Mouse (Mus musculus) 3134 (cell line): ENCODE measurements around the gene Iqgap3.

Experiments used
- DNase-seq: peaks from one replicate; pipeline ENCODE4 v3.0.0-alpha.2; 2011; ENCODE audit warnings: low spot score; ENCODE audit not compliant: insufficient read length; ENCODE audit errors: extremely low read depth

Gene Iqgap3

DNA sequence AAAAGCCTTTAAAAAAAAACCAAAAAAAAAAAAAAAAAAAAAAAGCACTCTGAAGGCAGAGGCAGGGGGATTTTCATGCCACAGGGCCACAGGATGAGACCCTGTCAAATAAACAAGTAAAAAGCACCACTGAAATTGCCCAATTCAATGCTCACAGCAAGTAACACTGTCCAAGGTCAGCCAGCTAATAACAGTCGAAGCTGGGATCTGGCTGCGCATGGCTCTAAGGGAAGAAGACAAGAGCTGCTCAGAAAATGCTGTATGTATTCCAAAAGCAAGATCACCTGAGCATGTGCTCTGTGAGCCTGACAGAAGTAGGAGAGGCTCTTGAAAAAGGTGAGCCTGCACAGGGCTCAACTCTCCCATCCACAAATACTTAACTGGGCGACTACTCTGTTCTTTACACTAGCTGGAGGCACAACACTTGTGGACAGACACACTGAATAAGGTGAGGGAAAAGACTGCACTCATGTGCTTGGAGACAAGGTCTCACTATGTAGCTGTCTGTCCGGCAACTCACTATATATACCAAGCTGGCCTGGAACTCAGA, 55.2 kb downstream of the Iqgap3 start:
- DNase-seq, result no peak

- no peak for DNase-seq
Measured at GRCm38 (mm10) chr3:88137821-88138220, 56.0 kb downstream of the Iqgap3 start.

DNA sequence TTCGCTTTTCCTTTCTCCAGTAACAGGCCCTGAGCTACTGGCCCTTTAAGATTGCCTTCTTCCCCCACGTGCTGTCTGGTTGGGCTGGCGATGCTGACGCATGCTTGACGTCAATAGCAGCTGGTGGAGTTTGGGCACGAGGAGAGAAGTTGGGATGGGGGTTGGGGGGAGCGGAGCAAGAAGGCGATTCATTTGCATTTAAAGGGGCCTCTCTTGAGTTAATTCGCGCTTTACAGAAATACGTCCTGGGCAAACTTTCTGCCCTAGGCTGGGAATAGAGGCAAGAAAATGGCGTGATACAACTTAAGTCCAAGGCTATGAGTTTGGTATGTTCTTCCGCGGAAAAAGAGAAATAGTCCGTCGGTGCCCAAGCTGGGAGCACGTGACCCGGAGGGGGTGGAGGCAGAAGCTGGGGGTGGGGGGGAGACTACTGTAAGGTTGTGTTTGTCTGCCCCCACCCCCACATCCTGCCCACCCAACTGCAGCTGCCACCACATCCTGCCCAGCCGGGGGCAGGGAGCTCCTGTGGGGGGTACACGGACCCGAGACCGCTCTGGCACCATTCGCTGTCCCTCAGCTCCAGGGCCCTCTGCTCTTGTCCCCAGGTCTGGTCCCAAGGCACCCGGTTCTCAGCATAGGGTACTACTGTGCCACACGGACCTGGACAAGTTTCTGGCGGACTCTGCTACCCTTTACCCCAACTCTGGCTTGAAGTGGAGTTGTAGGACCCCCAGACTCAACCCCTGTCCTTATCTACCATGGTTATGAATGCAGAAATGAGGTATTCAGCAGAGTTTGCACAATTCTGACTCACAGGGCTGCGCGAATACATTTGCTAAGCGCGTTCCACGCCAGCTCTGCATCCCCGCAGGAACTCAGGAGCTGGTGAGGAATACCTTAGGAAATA, 56.8 kb downstream of the Iqgap3 start:
- peak; percentile 89 for DNase-seq

DNA sequence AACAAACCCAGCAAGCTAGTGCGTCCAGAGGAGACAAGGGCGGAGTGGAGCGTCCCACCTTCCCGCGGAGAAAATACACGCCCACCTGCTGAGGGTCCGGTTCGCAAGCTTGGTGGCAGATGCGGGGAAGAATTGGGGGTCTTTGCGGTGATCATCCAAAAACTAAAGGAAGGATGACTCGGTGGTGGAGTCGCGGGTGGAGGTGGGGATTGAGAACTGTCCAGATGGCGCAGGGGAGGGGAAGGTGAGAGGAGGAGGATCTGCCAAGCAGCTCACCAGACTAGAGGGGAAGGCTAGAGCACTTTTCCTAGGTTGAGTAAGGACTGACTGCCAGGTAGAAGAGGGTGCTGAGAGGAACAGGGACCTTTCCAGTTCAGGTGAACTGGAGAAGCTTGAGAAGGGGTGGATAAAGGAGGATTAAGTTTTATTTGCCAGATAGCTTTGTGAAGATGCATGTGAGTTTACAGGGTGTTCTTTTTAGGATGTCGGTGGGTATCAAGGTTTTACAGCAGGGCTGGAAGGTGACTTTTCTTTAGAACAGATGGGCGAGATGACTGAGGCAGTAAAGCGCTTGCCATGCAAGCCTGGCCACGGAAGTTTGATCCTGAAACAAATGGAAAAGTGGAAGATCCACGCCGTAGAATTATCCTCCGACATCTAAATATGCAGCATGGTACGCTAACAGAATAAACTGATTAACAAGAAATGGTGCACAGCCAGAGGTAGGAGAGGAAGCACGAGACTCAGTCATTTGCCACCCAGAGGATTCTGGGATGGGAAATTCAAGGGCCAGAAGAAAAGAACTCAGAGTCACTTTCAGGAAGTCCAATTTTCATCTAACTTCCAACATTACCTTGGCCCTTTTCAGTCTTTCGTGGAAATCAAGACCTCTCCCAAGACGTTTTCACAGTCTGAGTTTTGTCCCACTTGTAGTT, 57.7 kb downstream of the Iqgap3 start:
- no peak for DNase-seq

DNA sequence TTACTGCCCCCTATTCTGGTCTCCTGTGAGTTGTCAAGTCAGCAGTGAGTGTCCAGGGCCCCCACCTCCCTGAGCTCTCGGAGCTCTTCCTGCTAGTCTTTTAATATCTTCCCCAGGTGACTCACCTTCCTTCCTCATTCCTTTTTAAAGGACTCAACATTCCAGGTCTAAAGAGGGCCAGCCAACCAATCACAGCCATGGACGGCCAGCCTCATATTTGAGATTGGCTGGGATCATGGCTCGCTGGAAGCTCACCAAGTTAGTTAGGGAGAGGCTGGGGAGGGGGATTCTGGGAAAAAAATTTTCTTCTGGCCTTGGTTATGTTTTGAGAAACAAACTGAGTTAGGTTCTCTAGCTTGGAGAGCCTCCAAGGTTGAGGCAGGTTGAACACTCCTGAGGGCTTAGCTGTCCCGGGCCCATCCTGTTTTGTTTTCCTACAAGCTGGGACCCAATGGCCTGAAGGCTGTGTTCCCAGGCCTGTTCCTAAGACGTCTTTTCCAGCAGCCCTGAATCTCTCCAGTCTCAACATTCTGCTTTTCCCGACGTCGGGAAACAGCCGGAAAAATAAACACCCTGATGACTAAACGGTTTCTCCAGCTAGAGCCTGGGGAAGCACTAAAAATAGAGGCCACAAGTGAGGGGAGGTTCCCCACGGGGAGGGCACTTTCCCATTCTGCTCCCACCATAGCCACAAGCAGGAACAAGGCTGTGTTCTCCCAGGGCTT, 58.6 kb downstream of the Iqgap3 start:
- DNase-seq, result peak; percentile 67

GRCm38 (mm10) chr3:88140903-88141430, 59.2 kb downstream of the Iqgap3 start:
- peak; percentile 56 for DNase-seq

- DNase-seq, result no peak
Measured at GRCm38 (mm10) chr3:88141439-88141786, 59.6 kb downstream of the Iqgap3 start.

- peak; percentile 97 for DNase-seq
Measured at GRCm38 (mm10) chr3:88141787-88142523, 60.2 kb downstream of the Iqgap3 start, which contains the start of gene Mef2d. Mef2d (plus strand) TSS chr3:88142372.

GRCm38 (mm10) chr3:88142546-88142915, 60.8 kb downstream of the Iqgap3 start:
- DNase-seq, result no peak

GRCm38 (mm10) chr3:88142916-88143771, 61.4 kb downstream of the Iqgap3 start:
- peak; percentile 75 for DNase-seq

DNA sequence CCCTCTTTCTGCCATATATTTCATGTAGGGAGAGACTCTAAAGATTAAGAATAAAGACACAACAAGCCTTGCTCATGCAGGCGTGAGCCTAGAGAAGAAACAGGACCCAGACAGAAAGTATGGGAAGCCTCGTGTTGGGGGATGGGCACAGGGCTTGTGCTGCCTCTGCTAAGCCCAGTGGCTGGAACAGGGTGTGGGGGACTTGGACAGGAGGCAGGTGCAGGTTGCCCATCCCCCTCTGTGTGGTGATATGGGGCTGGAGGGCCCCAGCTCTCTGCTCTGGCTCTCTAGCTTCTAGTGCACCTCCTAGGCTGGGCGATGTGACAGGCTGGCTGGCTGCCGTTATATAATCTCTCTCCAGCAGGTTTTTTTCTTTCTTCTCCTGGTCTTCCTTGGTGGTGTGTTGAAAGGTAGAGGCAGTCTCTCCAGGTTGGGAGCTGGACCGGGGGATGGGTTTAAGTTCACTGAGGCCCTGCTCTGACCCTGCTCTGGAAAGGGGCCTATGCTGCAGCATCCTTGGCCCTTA, 62.3 kb downstream of the Iqgap3 start:
- peak; percentile 28 for DNase-seq

GRCm38 (mm10) chr3:88144648-88145410, 63.1 kb downstream of the Iqgap3 start:
- DNase-seq, result no peak

DNA sequence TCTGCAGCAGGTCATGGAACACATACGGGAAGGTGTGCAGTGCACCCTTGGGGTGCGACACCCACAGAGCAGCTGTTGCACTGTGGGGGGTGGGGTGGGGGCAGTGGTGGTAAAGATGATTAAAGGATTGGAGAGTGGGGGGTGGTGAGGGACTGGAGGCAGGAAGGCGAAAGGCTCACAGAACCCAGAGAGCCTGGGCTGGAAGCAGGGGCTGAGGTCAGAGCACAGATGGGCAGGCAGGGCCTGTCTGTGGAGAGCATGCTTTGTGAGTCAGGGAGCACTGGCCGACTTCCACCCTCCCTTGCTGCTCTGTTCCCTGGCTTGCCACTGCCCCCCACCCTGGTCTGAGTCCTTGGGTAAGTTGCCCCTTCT, 63.6 kb downstream of the Iqgap3 start:
- peak; percentile 72 for DNase-seq

GRCm38 (mm10) chr3:88145952-88146351, 64.2 kb downstream of the Iqgap3 start:
- peak; percentile 77 for DNase-seq

DNA sequence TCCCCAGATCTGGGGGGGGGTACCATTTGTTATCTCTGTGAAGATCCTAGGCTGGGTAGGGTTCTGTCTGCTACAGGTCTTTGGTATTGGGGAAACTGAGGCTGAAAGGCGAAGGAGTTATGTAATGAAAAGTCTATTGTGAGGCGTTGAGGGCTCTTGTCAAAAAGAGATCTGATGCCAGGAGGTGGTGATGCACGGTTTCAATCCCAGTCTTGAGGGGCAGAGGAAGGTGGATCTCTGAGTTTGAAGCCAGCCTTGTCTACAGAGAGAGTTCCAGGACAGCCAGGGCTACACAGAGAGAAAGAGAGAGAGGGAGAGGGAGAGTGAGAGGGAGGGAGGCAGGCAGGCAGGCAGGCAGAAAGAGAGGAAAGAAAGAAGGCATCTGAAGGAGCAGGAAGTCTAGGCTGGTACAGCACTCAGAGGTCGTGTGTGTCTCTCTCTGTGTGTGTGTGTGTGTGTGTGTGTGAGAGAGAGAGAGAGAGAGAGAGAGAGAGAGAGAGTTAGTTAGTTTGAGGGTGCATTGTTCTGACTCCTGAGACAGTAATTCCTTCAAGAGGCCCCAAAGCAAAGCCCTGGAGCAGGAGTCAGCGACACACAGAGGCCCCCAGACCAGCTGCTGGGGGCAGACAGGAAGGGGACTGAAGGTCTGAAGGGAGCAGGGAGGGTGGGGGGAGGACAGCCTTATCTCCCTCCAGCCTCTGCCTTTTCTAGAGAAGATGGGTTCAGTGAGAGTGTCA, 64.8 kb downstream of the Iqgap3 start:
- no peak for DNase-seq

- DNase-seq, result no peak
Measured at GRCm38 (mm10) chr3:88147444-88147843, 65.7 kb downstream of the Iqgap3 start.

DNA sequence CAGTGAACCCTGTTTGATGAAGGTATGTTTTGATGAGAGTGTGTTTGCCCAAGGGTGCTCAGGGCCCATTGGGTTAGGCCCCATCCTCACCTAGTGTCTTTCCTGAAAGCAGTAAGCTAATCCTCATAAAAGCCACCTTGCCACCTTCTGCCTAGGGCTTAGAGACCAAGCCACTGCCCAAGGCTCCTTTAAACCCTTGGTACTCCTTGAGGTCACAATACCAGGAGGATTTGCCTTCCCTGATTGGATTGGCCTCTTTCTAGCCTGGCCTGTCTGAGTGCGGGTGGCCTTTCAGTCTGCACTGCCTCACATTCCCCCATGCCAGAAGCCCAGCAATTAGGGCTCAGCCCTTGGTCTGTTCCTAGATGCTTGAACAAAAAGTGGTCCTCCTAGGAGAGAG, 66.1 kb downstream of the Iqgap3 start:
- no peak for DNase-seq
